9 mouse cellular contexts compared by ENCODE assay signal in genomic region chr3:133111741-133112140, GRCm38 (mm10). TPM values are rescaled to one million over a fixed set of nuclear protein-coding genes. Genes with fewer than 3 reads are reported as not detected.
A peak's percentile ranks its signal among the peaks of the same experiment; 100 is the strongest.
DNase-seq lines count a peak whose midpoint lies in the region; ATAC-seq and TF ChIP-seq lines count a peak whose summit lies in the region.
"Had no signal": no experiment of that assay in that cellular context is flagged by ENCODE, and none has a peak within 500 bp of the region (broad histone marks: within the 10 kb centered on the region; RNA-seq: fewer than 3 reads in every experiment).

No protein-coding gene starts in this region.

- peak; percentile 75 for TF ChIP-seq CTCF in forebrain, postnatal 0 days (IDR thresholded peaks at IDR 0.05; ENCODE audit: low read depth)
- TF ChIP-seq CTCF in lung, postnatal 0 days (IDR thresholded peaks at IDR 0.05): peak; percentile 63

- WGBS in forebrain, postnatal 0 days: 32% methylated on average over 2 of the region's 2 CpGs
- 39% methylated on average over 2 of the region's 2 CpGs for WGBS in forebrain, embryonic 16.5 days
- 28% methylated on average over 2 of the region's 2 CpGs for whole genome bisulfite sequencing in lung, postnatal 0 days
- WGBS in intestine, embryonic 16.5 days: 37% methylated on average over 2 of the region's 2 CpGs

- H3K4me1 ChIP-seq in forebrain, postnatal 0 days (ENCODE audit: insufficient read depth): no peaks in the 10 kb centered on the region
- no peaks in the 10 kb centered on the region for H3K4me1 ChIP-seq in forebrain, embryonic 16.5 days (replicated peaks; ENCODE audit: control insufficient read depth, insufficient read depth, low read length)
- H3K4me1 ChIP-seq in lung, postnatal 0 days (ENCODE audit: insufficient read depth, low read depth, low read length): no peaks in the 10 kb centered on the region
- no peaks in the 10 kb centered on the region for H3K4me1 ChIP-seq in intestine, embryonic 16.5 days (ENCODE audit: control insufficient read depth, insufficient read depth, low read length)
- H3K4me1 ChIP-seq: heart, embryonic 13.5 days had no signal

- H3K9me3 ChIP-seq in forebrain, postnatal 0 days (ENCODE audit: low read length): no peaks in the 10 kb centered on the region
- H3K9me3 ChIP-seq in forebrain, embryonic 16.5 days (ENCODE audit: control insufficient read depth, low read length): no peaks in the 10 kb centered on the region
- H3K9me3 ChIP-seq in lung, postnatal 0 days (ENCODE audit: low read length): no peaks in the 10 kb centered on the region
- no peaks in the 10 kb centered on the region for H3K9me3 ChIP-seq in intestine, embryonic 16.5 days (ENCODE audit: control insufficient read depth, low read length)
- H3K9me3 ChIP-seq: heart, embryonic 13.5 days had no signal

- no peak overlapping the region for H3K4me2 ChIP-seq in forebrain, postnatal 0 days (ENCODE audit: low read depth)
- no peak overlapping the region for H3K4me2 ChIP-seq in forebrain, embryonic 16.5 days (ENCODE audit: low read length)
- H3K4me2 ChIP-seq in lung, postnatal 0 days (replicated peaks; ENCODE audit: low read depth, low read length): no peak overlapping the region
- H3K4me2 ChIP-seq in intestine, embryonic 16.5 days (ENCODE audit: low read depth, low read length): no peak overlapping the region
- H3K4me2 ChIP-seq: heart, embryonic 13.5 days had no signal

- no peaks in the 10 kb centered on the region for H3K27me3 ChIP-seq in forebrain, postnatal 0 days (ENCODE audit: insufficient read depth, low read length)
- no peaks in the 10 kb centered on the region for H3K27me3 ChIP-seq in forebrain, embryonic 16.5 days (replicated peaks; ENCODE audit: control insufficient read depth, insufficient read depth, low read length)
- no peaks in the 10 kb centered on the region for H3K27me3 ChIP-seq in lung, postnatal 0 days (replicated peaks; ENCODE audit: insufficient read depth, low read length)
- H3K27me3 ChIP-seq in intestine, embryonic 16.5 days (replicated peaks; ENCODE audit: control insufficient read depth, insufficient read depth, low read length): no peaks in the 10 kb centered on the region
- H3K27me3 ChIP-seq: heart, embryonic 13.5 days had no signal

- TF ChIP-seq EP300 in lung, postnatal 0 days (IDR thresholded peaks at IDR 0.05): no peak

- H3K4me3 ChIP-seq in forebrain, postnatal 0 days (ENCODE audit: low read depth, low read length): no peak overlapping the region
- H3K4me3 ChIP-seq in forebrain, embryonic 16.5 days (replicated peaks; ENCODE audit: low read length): no peak overlapping the region
- no peak overlapping the region for H3K4me3 ChIP-seq in lung, postnatal 0 days (ENCODE audit: low read depth, low read length)
- H3K4me3 ChIP-seq in intestine, embryonic 16.5 days (ENCODE audit: low read length): no peak overlapping the region
- H3K4me3 ChIP-seq: heart, embryonic 13.5 days had no signal

- H3K9ac ChIP-seq in forebrain, postnatal 0 days: no peak overlapping the region
- no peak overlapping the region for H3K9ac ChIP-seq in forebrain, embryonic 16.5 days (replicated peaks; ENCODE audit: low read depth, low read length)
- no peak overlapping the region for H3K9ac ChIP-seq in lung, postnatal 0 days (replicated peaks; ENCODE audit: low read depth)
- H3K9ac ChIP-seq in intestine, embryonic 16.5 days (ENCODE audit: low read depth, low read length): no peak overlapping the region
- H3K9ac ChIP-seq: heart, embryonic 13.5 days had no signal

- ATAC-seq in forebrain, postnatal 0 days: peak; percentile 69
- no peak for ATAC-seq in forebrain, embryonic 16.5 days
- ATAC-seq in lung, postnatal 0 days: no peak
- no peak for ATAC-seq in intestine, embryonic 16.5 days

- H3K27ac ChIP-seq in forebrain, postnatal 0 days (ENCODE audit: low read depth, low read length): no peak overlapping the region
- H3K27ac ChIP-seq in forebrain, embryonic 16.5 days (ENCODE audit: low read length): no peak overlapping the region
- H3K27ac ChIP-seq in lung, postnatal 0 days (ENCODE audit: low read length): no peak overlapping the region
- H3K27ac ChIP-seq in intestine, embryonic 16.5 days (ENCODE audit: low read length): no peak overlapping the region
- H3K27ac ChIP-seq: heart, embryonic 13.5 days had no signal

- peak; percentile 75 for DNase-seq in forebrain, postnatal 0 days
- DNase-seq in lung, postnatal 0 days (ENCODE audit: low spot score): no peak
- no peak for DNase-seq in lung, postnatal 14 days
- DNase-seq in cerebellum, postnatal 25 days: peak; percentile 13 to 60
- peak; percentile 18 for DNase-seq in lung, postnatal 25 days (ENCODE audit: low spot score)
- DNase-seq in ovary, adult 18-20 months (ENCODE audit: low spot score): no peak

- H3K36me3 ChIP-seq in forebrain, postnatal 0 days (ENCODE audit: insufficient read depth): peaks cover 14% of the 10 kb centered on the region
- H3K36me3 ChIP-seq in forebrain, embryonic 16.5 days (ENCODE audit: control insufficient read depth, insufficient read depth): peaks cover 14% of the 10 kb centered on the region
- H3K36me3 ChIP-seq in lung, postnatal 0 days (ENCODE audit: insufficient read depth, low read length): peaks cover 7% of the 10 kb centered on the region; the same call in 1 of the 2 replicates
- 0 out of 2 replicates have a peak, but pooled peaks cover 5% of the 10 kb centered on the region for H3K36me3 ChIP-seq in intestine, embryonic 16.5 days (ENCODE audit: control insufficient read depth, insufficient read depth, low read length)

RNA-seq across cellular contexts. Expression of gene Gstcd, which starts 19.9 kb away (rescaled TPM):
- total RNA-seq in forebrain, postnatal 0 days (2014; rRNA removed): 9.5 and 12.8 TPM in 2 replicates
- 1.4 and 2.1 TPM in 2 replicates for polyA plus RNA-seq in forebrain, postnatal 0 days (2015; fragmentation: Nextera tagmentation; extraction: Ambion mirVana)
- polyA plus RNA-seq in forebrain, embryonic 16.5 days (2015; fragmentation: Nextera tagmentation; extraction: Ambion mirVana): 4.2 and 4.5 TPM in 2 replicates
- polyA plus RNA-seq in lung, postnatal 0 days (2015; fragmentation: Nextera tagmentation; extraction: Ambion mirVana): 2.0 TPM in 2 replicates
- polyA plus RNA-seq in intestine, embryonic 16.5 days (2015; fragmentation: Nextera tagmentation; extraction: Ambion mirVana): 4.6 and 4.8 TPM in 2 replicates

RNA-seq across cellular contexts. Expression of gene Ints12, which starts 20.1 kb away (rescaled TPM):
- 8.7 and 12.3 TPM in 2 replicates for total RNA-seq in forebrain, postnatal 0 days (2014; rRNA removed)
- polyA plus RNA-seq in forebrain, postnatal 0 days (2015; fragmentation: Nextera tagmentation; extraction: Ambion mirVana): 10.0 and 10.1 TPM in 2 replicates
- 17.0 and 22.9 TPM in 2 replicates for polyA plus RNA-seq in forebrain, embryonic 16.5 days (2015; fragmentation: Nextera tagmentation; extraction: Ambion mirVana)
- polyA plus RNA-seq in lung, postnatal 0 days (2015; fragmentation: Nextera tagmentation; extraction: Ambion mirVana): 15.8 and 17.0 TPM in 2 replicates
- polyA plus RNA-seq in intestine, embryonic 16.5 days (2015; fragmentation: Nextera tagmentation; extraction: Ambion mirVana): 20.2 and 20.5 TPM in 2 replicates

Comparison
In these comparisons a context has a peak if more than half of its experiments do, and no peak if none do; other contexts are left out.
1. DNase-seq: peak in forebrain, postnatal 0 days (single experiment), cerebellum, postnatal 25 days (2 of 2) and lung, postnatal 25 days (single experiment); none in lung, postnatal 0 days (single experiment), lung, postnatal 14 days (single experiment) and ovary, adult 18-20 months (single experiment).